Mouse (Mus musculus) erythroid progenitor cell, adult 5-6 weeks (primary cell): ENCODE results near the gene Klf11. TPM values are rescaled to one million over a fixed set of nuclear protein-coding genes. Genes with fewer than 3 reads are reported as not detected.
"Not testable (repeated sequence)": the region's sequence is repeated elsewhere in the genome, so short reads cannot be mapped to it uniquely, and the experiment has no call there.

Source experiments
- ATAC-seq: replicated peaks from 2 replicates; pipeline ENCODE4 v1.8.0; 2016; ENCODE audit warnings: moderate number of reproducible peaks, mild to moderate bottlenecking, moderate TSS enrichment, inconsistent platforms; ENCODE audit not compliant: poor library complexity, low FRiP score, severe bottlenecking
- total RNA-seq, 2 experiments: library from RNA; stranded (forward) in 1 of 2; stranded (reverse) in 1 of 2; fragments of 150-400 nt in 1 of 2; fragments of 186-747, 209-891 nt in 1 of 2; gene quantifications; 2 replicates each; pipeline versions ENCODE4 v1.2.3 to v1.2.4; 2015 to 2017; ENCODE audit warnings: low replicate concordance in 2 of 2

Gene Klf11
- total RNA-seq (2015; ENCODE audit: low replicate concordance): 30.6 and 40.0 TPM in 2 replicates
- total RNA-seq (2017; ENCODE audit: low replicate concordance): 46.6 and 52.6 TPM in 2 replicates

- ATAC-seq: peak; percentile 71
Observed at GRCm38 (mm10) chr12:24651063-24651557, at the start of gene Klf11. TSS of gene Klf11 (plus strand) at chr12:24651274.

- peak; percentile 63; the same call in 1 of the 2 replicates for ATAC-seq
Observed at GRCm38 (mm10) chr12:24603266-24603665, 47.8 kb upstream of the Klf11 start.

- ATAC-seq: no peak
Observed at GRCm38 (mm10) chr12:24606166-24606565, 44.9 kb upstream of the Klf11 start.

GRCm38 (mm10) chr12:24612591-24612990 is 38.5 kb upstream of the Klf11 start:
- ATAC-seq: no peak

GRCm38 (mm10) chr12:24614452-24615075 is 36.5 kb upstream of the Klf11 start:
- no peak for ATAC-seq

- ATAC-seq: no peak
Observed at GRCm38 (mm10) chr12:24615140-24615539, 35.9 kb upstream of the Klf11 start.

- no peak for ATAC-seq
Observed at GRCm38 (mm10) chr12:24619436-24619835, 31.6 kb upstream of the Klf11 start.

- ATAC-seq: no peak
Observed at GRCm38 (mm10) chr12:24623486-24624251, 27.4 kb upstream of the Klf11 start.

GRCm38 (mm10) chr12:24626401-24626800 is 24.7 kb upstream of the Klf11 start:
- no peak for ATAC-seq

- no peak for ATAC-seq
Observed at GRCm38 (mm10) chr12:24627215-24627614, 23.9 kb upstream of the Klf11 start.

GRCm38 (mm10) chr12:24630220-24630619 is 20.9 kb upstream of the Klf11 start:
- 0 out of 2 replicates have a peak, but pooled peaks have one; percentile 47 for ATAC-seq

- no peak for ATAC-seq
Observed at GRCm38 (mm10) chr12:24632404-24632803, 18.7 kb upstream of the Klf11 start.

- peak; percentile 81 for ATAC-seq
Observed at GRCm38 (mm10) chr12:24633753-24634191, 17.3 kb upstream of the Klf11 start.

- peak; percentile 64 for ATAC-seq
Observed at GRCm38 (mm10) chr12:24634212-24634611, 16.9 kb upstream of the Klf11 start.

GRCm38 (mm10) chr12:24634648-24635047 is 16.4 kb upstream of the Klf11 start:
- ATAC-seq: no peak

- not testable (repeated sequence) for ATAC-seq
Observed at GRCm38 (mm10) chr12:24638787-24639186, 12.3 kb upstream of the Klf11 start.

- ATAC-seq: no peak
Observed at GRCm38 (mm10) chr12:24642370-24642802, 8.7 kb upstream of the Klf11 start.

GRCm38 (mm10) chr12:24644125-24644571 is 6.9 kb upstream of the Klf11 start:
- peak; percentile 80 for ATAC-seq

- peak; percentile 72 for ATAC-seq
Observed at GRCm38 (mm10) chr12:24645901-24646300, 5.2 kb upstream of the Klf11 start.

- no peak for ATAC-seq
Observed at GRCm38 (mm10) chr12:24648094-24648493, 3.0 kb upstream of the Klf11 start.
